Mouse (Mus musculus) stomach, embryonic 16.5 days (tissue): Measurements from ENCODE around the gene Slc44a4. TPM values are rescaled to one million over a fixed set of nuclear protein-coding genes. Genes with fewer than 3 reads are reported as not detected.
A peak's percentile ranks its signal among the peaks of the same experiment; 100 is the strongest.

ENCODE experiments used
- ATAC-seq: fragments of 200-750 bp; cut with Nextera tagmentation; 2 replicates; pipeline ENCODE4 v1.8.0; 2017; ENCODE audit warnings: moderate number of reproducible peaks, moderate TSS enrichment; ENCODE audit not compliant: insufficient read depth, low FRiP score
- H3K27ac ChIP-seq: fragments of 300-500 bp; sonication (generic); 2 replicates; pipeline ENCODE4 v1.5.1; 2014; ENCODE audit warnings: low read length
- H3K27me3 ChIP-seq: fragments of 300-500 bp; sonication (generic); 2 replicates; pipeline ENCODE4 v1.6.1; 2014; ENCODE audit warnings: low read length, control low read depth, mixed read lengths; ENCODE audit not compliant: control insufficient read depth, insufficient read depth
- H3K36me3 ChIP-seq: fragments of 300-500 bp; sonication (generic); 2 replicates; pipeline ENCODE4 v1.6.1; 2014; ENCODE audit warnings: low read length; ENCODE audit not compliant: control insufficient read depth, insufficient read depth
- H3K4me1 ChIP-seq: fragments of 300-500 bp; sonication (generic); 2 replicates; pipeline ENCODE4 v1.6.1; 2014; ENCODE audit warnings: low read length, control low read depth, mixed read lengths; ENCODE audit not compliant: control insufficient read depth, insufficient read depth
- H3K4me2 ChIP-seq: fragments of 300-500 bp; sonication (generic); 2 replicates; pipeline ENCODE4 v1.6.1; 2014; ENCODE audit warnings: low read depth, low read length, mixed read lengths
- H3K4me3 ChIP-seq: fragments of 300-500 bp; sonication (generic); replicated peaks from 2 replicates; pipeline ENCODE4 v1.5.1; 2014; ENCODE audit warnings: mild to moderate bottlenecking, low read length
- H3K9ac ChIP-seq: fragments of 300-500 bp; sonication (generic); 2 replicates; pipeline ENCODE4 v1.6.1; 2014; ENCODE audit warnings: low read length
- H3K9me3 ChIP-seq: fragments of 300-500 bp; sonication (generic); replicated peaks from 2 replicates; pipeline ENCODE4 v1.6.1; 2016; ENCODE audit warnings: low read length, control low read depth; ENCODE audit not compliant: control insufficient read depth
- WGBS: fragments of 180-500 bp; shearing (Covaris S2); extraction: QIAGEN DNeasy Blood & Tissue Kit; methylation state at CpG from one replicate; pipeline ENCODE4 v1.1.7; 2014; 5-methylcytosine and 5-hydroxymethylcytosine counted together
- polyA plus RNA-seq: library from polyadenylated mRNA; unstranded; fragments of >200 nt; fragmentation: Nextera tagmentation; extraction: Ambion mirVana; gene quantifications from 2 replicates; pipeline ENCODE4 v1.2.1, GENCODE M21; 2015

The Slc44a4 gene
- polyA plus RNA-seq, result 19.3 and 21.1 TPM in 2 replicates

GRCm38 (mm10) chr17:34913930-34914665 lies at the start of gene Slc44a4:
Slc44a4 (plus strand) TSS chr17:34914466.
- Histone ChIP-seq H3K9me3 (no peaks in the 10 kb centered on the region), H3K27me3 (no peaks in the 10 kb centered on the region), H3K4me1 (peaks cover 5% of the 10 kb centered on the region), H3K4me3 (peak within 1 kb of the TSS; percentile 34), H3K9ac (peak within 1 kb of the TSS; percentile 62), H3K4me2 (peak within 1 kb of the TSS; percentile 44), H3K36me3 (peaks cover 33% of the 10 kb centered on the region), H3K27ac (peak within 1 kb of the TSS; percentile 79)
- ATAC-seq, result 0 out of 2 replicates have a peak, but pooled peaks have one; percentile 30
- 25% methylated on average over 18 of the region's 18 CpGs for WGBS

- Histone ChIP-seq H3K4me1 (0 out of 2 replicates have a peak, but pooled peaks cover 7% of the 10 kb centered on the region), H3K27ac (no peak overlapping the region), H3K36me3 (no peaks in the 10 kb centered on the region), H3K9ac (no peak overlapping the region), H3K9me3 (no peaks in the 10 kb centered on the region), H3K4me3 (no peak overlapping the region), H3K27me3 (no peaks in the 10 kb centered on the region), H3K4me2 (no peak overlapping the region)
- 55% methylated on average over 7 of the region's 7 CpGs for WGBS
- no peak for ATAC-seq
Observed at GRCm38 (mm10) chr17:34865981-34866380, 48.3 kb upstream of the Slc44a4 start.

GRCm38 (mm10) chr17:34874321-34874720 lies 39.9 kb upstream of the Slc44a4 start:
- Histone ChIP-seq H3K4me3 (no peak overlapping the region), H3K27me3 (no peaks in the 10 kb centered on the region), H3K4me2 (no peak overlapping the region), H3K27ac (no peak overlapping the region), H3K4me1 (no peaks in the 10 kb centered on the region), H3K36me3 (no peaks in the 10 kb centered on the region), H3K9me3 (no peaks in the 10 kb centered on the region), H3K9ac (no peak overlapping the region)
- 84% methylated on average over 6 of the region's 6 CpGs for WGBS
- no peak for ATAC-seq

- no peaks in the 10 kb centered on the region for H3K9me3 ChIP-seq
- H3K4me3 ChIP-seq, result no peak within 1 kb of the TSS
- no peak within 1 kb of the TSS for H3K4me2 ChIP-seq
- H3K27me3 ChIP-seq, result no peaks in the 10 kb centered on the region
- peaks cover 3% of the 10 kb centered on the region; the same call in 1 of the 2 replicates for H3K4me1 ChIP-seq
- WGBS, result 59% methylated on average over 11 of the region's 11 CpGs
- ATAC-seq, result no peak
- peak within 1 kb of the TSS; percentile 48; the same call in 1 of the 2 replicates for H3K9ac ChIP-seq
- H3K27ac ChIP-seq, result no peak within 1 kb of the TSS
- no peaks in the 10 kb centered on the region for H3K36me3 ChIP-seq
Observed at GRCm38 (mm10) chr17:34879336-34879879, 34.9 kb upstream of the Slc44a4 start, which contains the start of gene Zbtb12. Zbtb12 (plus strand) TSS chr17:34879483.

- no peaks in the 10 kb centered on the region for H3K36me3 ChIP-seq
- H3K9me3 ChIP-seq, result no peaks in the 10 kb centered on the region
- H3K9ac ChIP-seq, result no peak overlapping the region
- H3K27me3 ChIP-seq, result no peaks in the 10 kb centered on the region
- peaks cover 3% of the 10 kb centered on the region; the same call in 1 of the 2 replicates for H3K4me1 ChIP-seq
- H3K4me2 ChIP-seq, result no peak overlapping the region
- H3K27ac ChIP-seq, result no peak overlapping the region
- no peak overlapping the region for H3K4me3 ChIP-seq
- no peak for ATAC-seq
Observed at GRCm38 (mm10) chr17:34881166-34881565, 33.1 kb upstream of the Slc44a4 start.

GRCm38 (mm10) chr17:34881683-34882310 lies 32.5 kb upstream of the Slc44a4 start, which contains the start of gene Gm20547:
Gm20547 (minus strand) TSS chr17:34882042.
- H3K27me3 ChIP-seq, result no peaks in the 10 kb centered on the region
- WGBS, result 11% methylated on average over 15 of the region's 15 CpGs
- no peak for ATAC-seq
- H3K9ac ChIP-seq, result peak within 1 kb of the TSS; percentile 49
- H3K9me3 ChIP-seq, result no peaks in the 10 kb centered on the region
- H3K4me3 ChIP-seq, result no peak within 1 kb of the TSS; the same call in 1 of the 2 replicates
- no peak within 1 kb of the TSS for H3K27ac ChIP-seq
- H3K4me2 ChIP-seq, result peak within 1 kb of the TSS; percentile 13; the same call in 1 of the 2 replicates
- no peaks in the 10 kb centered on the region for H3K36me3 ChIP-seq
- peaks cover 3% of the 10 kb centered on the region; the same call in 1 of the 2 replicates for H3K4me1 ChIP-seq

- Histone ChIP-seq H3K4me2 (no peak overlapping the region), H3K9ac (no peak overlapping the region), H3K9me3 (no peaks in the 10 kb centered on the region), H3K27me3 (no peaks in the 10 kb centered on the region), H3K4me3 (no peak overlapping the region), H3K4me1 (peaks cover 3% of the 10 kb centered on the region; the same call in 1 of the 2 replicates), H3K36me3 (no peaks in the 10 kb centered on the region), H3K27ac (no peak overlapping the region)
- 0 out of 2 replicates have a peak, but pooled peaks have one; percentile 15 for ATAC-seq
- 61% methylated on average over 3 of the region's 3 CpGs for WGBS
Observed at GRCm38 (mm10) chr17:34883332-34883731, 30.9 kb upstream of the Slc44a4 start.

- 86% methylated on average over 6 of the region's 6 CpGs for WGBS
- H3K27ac ChIP-seq, result no peak overlapping the region
- no peaks in the 10 kb centered on the region for H3K9me3 ChIP-seq
- H3K9ac ChIP-seq, result no peak overlapping the region
- peaks cover 3% of the 10 kb centered on the region; the same call in 1 of the 2 replicates for H3K4me1 ChIP-seq
- H3K4me2 ChIP-seq, result no peak overlapping the region
- H3K36me3 ChIP-seq, result no peaks in the 10 kb centered on the region
- H3K27me3 ChIP-seq, result no peaks in the 10 kb centered on the region
- no peak for ATAC-seq
- no peak overlapping the region for H3K4me3 ChIP-seq
Observed at GRCm38 (mm10) chr17:34884704-34885103, 29.6 kb upstream of the Slc44a4 start.

GRCm38 (mm10) chr17:34885615-34886014 lies 28.7 kb upstream of the Slc44a4 start:
- Histone ChIP-seq H3K4me2 (no peak overlapping the region), H3K4me1 (peaks cover 3% of the 10 kb centered on the region; the same call in 1 of the 2 replicates), H3K4me3 (no peak overlapping the region), H3K27me3 (no peaks in the 10 kb centered on the region), H3K27ac (no peak overlapping the region), H3K9ac (no peak overlapping the region), H3K36me3 (no peaks in the 10 kb centered on the region), H3K9me3 (no peaks in the 10 kb centered on the region)
- no peak for ATAC-seq
- WGBS, result 71% methylated on average over 3 of the region's 3 CpGs
